Mouse (Mus musculus) lung, postnatal 0 days (tissue): ENCODE measurements at regions not wholly inside any gene's neighbourhood (a gene's known extent, or its start where the extent isn't known, plus 50 kb on each side); places are given as distances from the start of the nearest gene placed in this dataset.

Experiments
- CTCF ChIP-seq: IDR thresholded peaks from 2 replicates; pipeline ENCODE4 v1.5.1; 2016; ENCODE audit warnings: antibody characterized with exemption, mild to moderate bottlenecking
- EP300 ChIP-seq: IDR thresholded peaks from 2 replicates; pipeline ENCODE4 v1.6.1; 2016; ENCODE audit warnings: antibody characterized with exemption, mild to moderate bottlenecking, control low read depth

DNA sequence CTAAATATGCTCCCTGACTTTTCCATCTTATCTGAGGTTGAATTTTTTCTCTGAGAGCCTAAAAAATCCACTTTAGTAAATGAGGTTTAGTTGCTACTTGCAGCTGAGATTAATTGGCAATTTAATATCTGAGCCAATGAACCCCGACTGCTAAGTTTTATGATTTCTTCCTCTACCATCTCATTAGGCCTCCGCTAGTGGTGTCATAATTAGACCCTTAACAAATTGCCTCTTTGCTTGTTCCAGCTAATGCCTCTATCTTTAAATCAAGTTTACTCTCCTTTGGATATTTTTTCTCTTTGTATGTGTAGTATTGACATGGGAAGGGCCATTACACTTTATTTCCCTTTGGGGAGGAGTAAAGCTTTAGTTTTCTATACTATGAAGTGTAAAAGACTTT is 176.9 kb downstream of the Slc6a15 start:
- TF ChIP-seq CTCF (no peak), EP300 (no peak)
